Mouse (Mus musculus) testis, adult 2 months (tissue): ENCODE measurements around the gene Mrps25. TPM values are rescaled to one million over a fixed set of nuclear protein-coding genes. Genes with fewer than 3 reads are reported as not detected.

Source experiments
- H3K27ac ChIP-seq: fragments of 200-500 bp; 2 replicates; pipeline ENCODE4 v1.5.1; 2012; ENCODE audit warnings: low read depth, low read length; ENCODE audit not compliant: control insufficient read depth, insufficient read depth
- H3K27me3 ChIP-seq: fragments of 200-500 bp; 2 replicates; pipeline ENCODE4 v1.6.1; 2012; ENCODE audit warnings: mild to moderate bottlenecking, low read length, moderate library complexity; ENCODE audit not compliant: control insufficient read depth, insufficient read depth
- H3K36me3 ChIP-seq: fragments of 200-500 bp; 2 replicates; pipeline ENCODE4 v1.6.1; 2012; ENCODE audit warnings: mild to moderate bottlenecking, low read length; ENCODE audit not compliant: control insufficient read depth, insufficient read depth
- H3K4me1 ChIP-seq: fragments of 200-500 bp; 2 replicates; pipeline ENCODE4 v1.6.1; 2012; ENCODE audit warnings: low read length; ENCODE audit not compliant: control insufficient read depth, insufficient read depth
- H3K4me3 ChIP-seq: fragments of 200-500 bp; 2 replicates; pipeline ENCODE4 v1.5.1; 2012; ENCODE audit warnings: low read depth, mild to moderate bottlenecking, low read length, moderate library complexity, mixed read lengths; ENCODE audit not compliant: control insufficient read depth
- CTCF ChIP-seq: fragments of 200-500 bp; IDR thresholded peaks from 2 replicates; pipeline ENCODE4 v1.5.1; 2012; ENCODE audit warnings: low read depth, mild to moderate bottlenecking, inconsistent platforms, low read length, moderate library complexity; ENCODE audit not compliant: control insufficient read depth, insufficient read depth, insufficient replicate concordance
- POLR2A ChIP-seq: fragments of 200-500 bp; IDR thresholded peaks from 2 replicates; pipeline ENCODE4 v1.6.1; 2012; ENCODE audit warnings: low read depth, mild to moderate bottlenecking, inconsistent platforms, low read length, moderate library complexity; ENCODE audit not compliant: control insufficient read depth
- polyA plus RNA-seq: library from polyadenylated mRNA; depleted of rRNA; stranded (reverse); fragments of >200 nt; gene quantifications from 2 replicates; pipeline ENCODE4 v1.2.3, GENCODE M21; 2012

The Mrps25 gene
- polyA plus RNA-seq, 1 experiment = 14.3 TPM

GRCm38 (mm10) chr6:92158801-92159200 is 25.0 kb downstream of the Mrps25 start:
- Histone ChIP-seq H3K4me1 (no peaks in the 10 kb centered on the region), H3K4me3 (no peak overlapping the region), H3K27ac (no peak overlapping the region), H3K27me3 (no peaks in the 10 kb centered on the region), H3K36me3 (peaks cover 5% of the 10 kb centered on the region)
- TF ChIP-seq CTCF (no peak), POLR2A (no peak)

DNA sequence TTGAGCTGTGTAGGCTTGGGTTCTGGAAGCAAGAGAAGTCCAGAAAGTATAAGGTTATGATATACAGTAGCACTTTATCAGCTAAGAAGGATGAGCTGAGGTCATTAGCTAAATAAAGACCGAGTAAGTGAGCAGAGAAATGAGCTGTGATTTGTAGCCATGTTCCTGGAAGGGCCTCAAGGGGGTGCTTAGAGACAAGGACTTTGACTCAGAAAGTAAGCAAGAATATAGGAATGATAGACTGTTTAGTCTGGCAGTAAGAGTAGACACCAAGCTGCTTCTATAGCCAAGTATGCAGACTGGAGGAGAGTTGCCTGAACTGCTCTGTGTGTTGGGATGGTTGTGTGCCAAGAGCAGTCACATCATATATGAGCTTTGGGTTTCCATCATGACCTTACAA is 30.1 kb downstream of the Mrps25 start:
- Histone ChIP-seq H3K4me1 (no peaks in the 10 kb centered on the region), H3K27me3 (no peaks in the 10 kb centered on the region), H3K27ac (no peak overlapping the region), H3K36me3 (peaks cover 5% of the 10 kb centered on the region), H3K4me3 (no peak overlapping the region)
- TF ChIP-seq CTCF (no peak), POLR2A (no peak)

- Histone ChIP-seq H3K27ac (no peak overlapping the region), H3K36me3 (no peaks in the 10 kb centered on the region), H3K4me1 (no peaks in the 10 kb centered on the region), H3K27me3 (no peaks in the 10 kb centered on the region), H3K4me3 (no peak overlapping the region)
- no peak for TF ChIP-seq CTCF
- no peak for TF ChIP-seq POLR2A
Observed at GRCm38 (mm10) chr6:92145881-92146280, 38.0 kb downstream of the Mrps25 start.

DNA sequence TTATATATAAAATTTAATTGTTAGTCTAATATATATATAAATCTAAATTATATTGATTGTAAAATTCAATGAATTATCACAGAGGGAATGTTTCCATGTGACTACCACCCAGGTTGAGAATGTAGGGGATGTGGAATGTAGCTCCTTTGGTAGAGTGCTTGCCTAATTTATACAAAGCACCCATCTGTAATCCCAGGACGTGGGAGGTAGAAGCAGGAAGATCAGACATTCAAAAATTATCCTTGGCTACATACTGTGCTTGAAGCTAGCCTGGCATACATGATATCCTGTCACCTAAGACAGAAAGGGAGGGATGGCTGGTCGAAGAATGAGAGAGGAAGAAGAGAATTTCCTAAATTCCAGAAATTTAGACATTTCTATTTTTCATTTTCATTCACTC is 47.5 kb downstream of the Mrps25 start:
- H3K27ac ChIP-seq = no peak overlapping the region
- TF ChIP-seq POLR2A (no peak), CTCF (no peak)
- no peak overlapping the region for H3K4me3 ChIP-seq
- peaks cover 2% of the 10 kb centered on the region; the same call in 1 of the 2 replicates for H3K4me1 ChIP-seq
- H3K36me3 ChIP-seq = peaks cover 2% of the 10 kb centered on the region
- no peaks in the 10 kb centered on the region for H3K27me3 ChIP-seq

DNA sequence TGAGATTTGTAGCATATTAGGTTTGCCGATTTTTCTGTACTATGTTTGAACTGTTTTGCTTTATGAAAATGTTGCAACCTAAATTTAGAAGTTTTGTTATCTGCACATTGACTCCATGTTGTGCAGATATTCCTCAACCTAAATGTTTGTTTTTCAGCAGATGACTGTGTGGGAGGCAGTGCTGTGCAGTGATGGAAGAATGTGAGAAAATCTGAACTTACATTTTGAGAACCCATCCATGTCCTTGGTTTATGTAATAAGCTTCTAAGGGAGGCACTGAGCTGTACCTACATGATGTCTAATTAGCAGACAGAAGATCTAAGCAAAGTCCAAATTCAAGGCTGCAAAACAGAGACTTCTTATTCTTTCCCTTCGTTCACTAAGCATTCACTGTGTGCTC is 50.2 kb downstream of the Mrps25 start:
- Histone ChIP-seq H3K4me3 (no peak overlapping the region), H3K27me3 (no peaks in the 10 kb centered on the region), H3K36me3 (no peaks in the 10 kb centered on the region), H3K4me1 (peaks cover 2% of the 10 kb centered on the region; the same call in 1 of the 2 replicates), H3K27ac (no peak overlapping the region)
- TF ChIP-seq POLR2A = no peak
- TF ChIP-seq CTCF = no peak

DNA sequence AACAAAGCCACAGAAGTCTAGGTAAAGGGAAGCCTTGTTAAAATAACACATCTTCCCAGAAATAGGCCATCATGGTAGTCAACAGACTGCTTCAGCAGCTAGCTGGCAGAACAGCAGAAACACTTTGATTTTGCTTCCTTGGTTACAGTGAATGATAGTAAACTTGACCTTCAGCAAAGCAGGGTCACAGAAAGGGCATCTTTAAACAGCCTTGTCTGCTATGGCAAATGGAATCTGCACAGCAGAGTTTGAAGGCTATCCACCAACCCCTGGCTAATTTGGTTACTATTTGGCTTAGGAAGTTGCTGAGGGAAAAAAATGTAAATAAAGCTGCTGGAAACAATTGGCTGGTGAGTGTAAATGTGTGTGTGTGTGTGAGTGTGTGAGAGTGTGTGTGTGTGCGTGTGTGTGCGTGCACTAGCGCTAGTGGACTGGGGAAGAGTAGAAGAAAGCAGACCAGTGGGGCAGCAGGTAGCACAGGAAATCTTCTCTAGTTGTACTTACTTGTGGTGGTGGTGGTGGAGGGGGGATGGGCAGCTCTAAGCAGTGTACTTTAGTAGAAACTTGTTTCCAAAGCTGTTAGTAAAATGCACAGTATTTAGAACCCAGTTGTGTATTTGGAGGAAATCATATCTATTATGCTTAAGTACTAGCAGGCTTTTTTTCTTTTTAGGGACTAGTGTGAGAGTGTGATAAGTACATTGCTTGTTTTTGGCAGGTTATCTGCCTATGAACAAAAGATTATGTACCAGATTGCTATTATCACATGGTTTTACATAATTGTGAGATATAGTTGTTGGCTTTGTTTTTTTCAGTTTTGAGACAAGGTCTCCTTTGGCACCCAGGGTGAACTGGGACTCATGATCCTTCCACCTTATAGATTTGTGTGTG is 51.6 kb downstream of the Mrps25 start:
- TF ChIP-seq CTCF (no peak), POLR2A (no peak)
- no peaks in the 10 kb centered on the region for H3K27me3 ChIP-seq

GRCm38 (mm10) chr6:92131456-92131855 is 52.4 kb downstream of the Mrps25 start:
- Histone ChIP-seq H3K4me1 (peaks cover 2% of the 10 kb centered on the region; the same call in 1 of the 2 replicates), H3K27me3 (no peaks in the 10 kb centered on the region), H3K27ac (no peak overlapping the region), H3K36me3 (no peaks in the 10 kb centered on the region), H3K4me3 (no peak overlapping the region)
- TF ChIP-seq POLR2A = no peak
- TF ChIP-seq CTCF = no peak

More for the DNA sequence above, 51.6 kb downstream of the Mrps25 start:
- Histone ChIP-seq H3K4me1 (peaks cover 2% of the 10 kb centered on the region; the same call in 1 of the 2 replicates), H3K4me3 (no peak overlapping the region), H3K36me3 (no peaks in the 10 kb centered on the region), H3K27ac (no peak overlapping the region)
